Mouse (Mus musculus): ENCODE results near the gene Cd28. TPM values are rescaled to one million over a fixed set of nuclear protein-coding genes. Genes with fewer than 3 reads are reported as not detected.

Cd28 gene
- polyA plus RNA-seq, 1 experiment from 2014 or later = 0.05 TPM

GRCm38 (mm10) chr1:60760475-60760874, 43.9 kb downstream of the Cd28 start:
- H3K4me2 ChIP-seq (ENCODE audit: low read depth, low read length) = no peak overlapping the region
- no peaks in the 10 kb centered on the region for H3K27me3 ChIP-seq (ENCODE audit: insufficient read depth, low read length)
- no peaks in the 10 kb centered on the region for H3K36me3 ChIP-seq (replicated peaks; ENCODE audit: insufficient read depth, low read length)
- H3K9ac ChIP-seq (replicated peaks) = no peak overlapping the region
- H3K4me3 ChIP-seq (ENCODE audit: low read depth, low read length) = no peak overlapping the region
- H3K9me3 ChIP-seq (ENCODE audit: low read length) = no peaks in the 10 kb centered on the region
- WGBS (ENCODE audit: insufficient replicate concordance) = 73% methylated on average over 3 of the region's 3 CpGs
- no peak for DNase-seq
- H3K27ac ChIP-seq (ENCODE audit: low read depth) = no peak overlapping the region
- no peak for ATAC-seq
- TF ChIP-seq CTCF (IDR thresholded peaks at IDR 0.05; ENCODE audit: low read depth) = no peak
- TF ChIP-seq EP300 (IDR thresholded peaks at IDR 0.05; ENCODE audit: low read depth) = no peak
- no peaks in the 10 kb centered on the region for H3K4me1 ChIP-seq (ENCODE audit: insufficient read depth)

- Histone ChIP-seq H3K9ac (replicated peaks) (no peak overlapping the region), H3K9me3 (ENCODE audit: low read length) (no peaks in the 10 kb centered on the region), H3K4me1 (ENCODE audit: insufficient read depth) (no peaks in the 10 kb centered on the region), H3K27me3 (ENCODE audit: insufficient read depth, low read length) (no peaks in the 10 kb centered on the region), H3K27ac (ENCODE audit: low read depth) (no peak overlapping the region), H3K4me3 (ENCODE audit: low read depth, low read length) (no peak overlapping the region), H3K36me3 (replicated peaks; ENCODE audit: insufficient read depth, low read length) (no peaks in the 10 kb centered on the region), H3K4me2 (ENCODE audit: low read depth, low read length) (no peak overlapping the region)
- no peak for DNase-seq
- 89% methylated on average over 3 of the region's 3 CpGs for WGBS (ENCODE audit: insufficient replicate concordance)
- TF ChIP-seq CTCF (IDR thresholded peaks at IDR 0.05; ENCODE audit: low read depth) (no peak), EP300 (IDR thresholded peaks at IDR 0.05; ENCODE audit: low read depth) (no peak)
- no peak for ATAC-seq
These were observed 45.0 kb downstream of the Cd28 start for GRCm38 (mm10) chr1:60761528-60762171.

DNA sequence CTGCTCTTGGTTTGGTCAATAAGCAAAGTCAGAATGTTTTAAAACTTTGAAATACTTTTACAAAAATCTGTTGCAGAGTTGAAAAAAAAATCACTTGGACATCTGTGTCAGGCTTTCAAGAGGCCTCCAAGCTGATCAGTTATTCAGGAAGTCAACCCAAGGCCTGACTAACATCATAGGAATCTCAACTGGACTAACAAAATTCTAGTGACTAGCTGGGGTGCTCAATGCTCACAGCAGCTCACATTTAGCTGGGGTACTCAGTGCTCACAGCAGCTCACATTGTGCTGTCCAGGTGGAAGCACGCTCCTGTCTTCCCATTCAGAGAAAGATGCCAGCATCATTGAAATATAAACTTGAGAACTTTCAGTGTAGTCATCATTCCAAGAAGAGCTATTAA, 45.9 kb downstream of the Cd28 start:
- TF ChIP-seq EP300 (IDR thresholded peaks at IDR 0.05; ENCODE audit: low read depth) = no peak
- TF ChIP-seq CTCF (IDR thresholded peaks at IDR 0.05; ENCODE audit: low read depth) = no peak

DNA sequence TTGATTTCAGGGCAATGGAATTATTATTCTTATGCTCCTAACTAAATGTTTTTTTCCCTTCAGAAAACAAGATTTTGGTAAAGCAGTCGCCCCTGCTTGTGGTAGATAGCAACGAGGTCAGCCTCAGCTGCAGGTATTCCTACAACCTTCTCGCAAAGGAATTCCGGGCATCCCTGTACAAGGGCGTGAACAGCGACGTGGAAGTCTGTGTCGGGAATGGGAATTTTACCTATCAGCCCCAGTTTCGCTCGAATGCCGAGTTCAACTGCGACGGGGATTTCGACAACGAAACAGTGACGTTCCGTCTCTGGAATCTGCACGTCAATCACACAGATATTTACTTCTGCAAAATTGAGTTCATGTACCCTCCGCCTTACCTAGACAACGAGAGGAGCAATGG, 46.3 kb downstream of the Cd28 start:
- Histone ChIP-seq H3K9me3 (ENCODE audit: low read length) (no peaks in the 10 kb centered on the region), H3K4me1 (ENCODE audit: insufficient read depth) (no peaks in the 10 kb centered on the region), H3K4me2 (ENCODE audit: low read depth, low read length) (no peak overlapping the region), H3K4me3 (ENCODE audit: low read depth, low read length) (no peak overlapping the region), H3K27me3 (ENCODE audit: insufficient read depth, low read length) (no peaks in the 10 kb centered on the region), H3K36me3 (replicated peaks; ENCODE audit: insufficient read depth, low read length) (no peaks in the 10 kb centered on the region), H3K27ac (ENCODE audit: low read depth) (no peak overlapping the region), H3K9ac (replicated peaks) (no peak overlapping the region)
- TF ChIP-seq CTCF (IDR thresholded peaks at IDR 0.05; ENCODE audit: low read depth) (no peak), EP300 (IDR thresholded peaks at IDR 0.05; ENCODE audit: low read depth) (no peak)
- WGBS (ENCODE audit: insufficient replicate concordance) = 89% methylated on average over 20 of the region's 20 CpGs
- ATAC-seq (no peak), DNase-seq (no peak)

More for the DNA sequence above, 45.9 kb downstream of the Cd28 start:
- H3K27ac ChIP-seq (ENCODE audit: low read depth) = no peak overlapping the region
- H3K9me3 ChIP-seq (ENCODE audit: low read length) = no peaks in the 10 kb centered on the region
- H3K4me2 ChIP-seq (ENCODE audit: low read depth, low read length) = no peak overlapping the region
- WGBS (ENCODE audit: insufficient replicate concordance) = 76% methylated on average over 1 of the region's 1 CpGs
- no peak for DNase-seq
- no peaks in the 10 kb centered on the region for H3K27me3 ChIP-seq (ENCODE audit: insufficient read depth, low read length)
- H3K9ac ChIP-seq (replicated peaks) = no peak overlapping the region
- no peaks in the 10 kb centered on the region for H3K4me1 ChIP-seq (ENCODE audit: insufficient read depth)
- H3K36me3 ChIP-seq (replicated peaks; ENCODE audit: insufficient read depth, low read length) = no peaks in the 10 kb centered on the region
- H3K4me3 ChIP-seq (ENCODE audit: low read depth, low read length) = no peak overlapping the region
- no peak for ATAC-seq

DNA sequence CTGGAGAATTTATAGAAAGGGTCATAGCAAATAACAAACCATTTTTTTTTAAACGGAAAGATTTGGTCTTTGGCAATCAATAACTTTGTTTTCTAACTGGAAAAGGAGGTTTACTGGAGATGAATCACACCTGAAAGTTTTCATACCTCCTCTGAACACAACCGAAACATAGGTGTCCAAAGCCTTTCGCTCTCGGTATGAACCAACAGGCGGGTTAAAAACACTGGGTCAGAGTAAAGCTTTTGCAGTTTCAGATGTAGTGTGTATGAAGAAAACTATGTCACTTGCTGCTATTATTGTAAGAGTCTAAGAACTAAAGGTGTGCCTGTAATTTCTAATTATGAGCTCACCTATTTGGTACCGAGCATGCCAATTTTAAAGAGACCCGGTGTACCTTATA, 55.2 kb downstream of the Cd28 start:
- Histone ChIP-seq H3K4me1 (ENCODE audit: insufficient read depth) (no peaks in the 10 kb centered on the region), H3K9ac (replicated peaks) (no peak overlapping the region), H3K27ac (ENCODE audit: low read depth) (no peak overlapping the region), H3K9me3 (ENCODE audit: low read length) (no peaks in the 10 kb centered on the region), H3K4me2 (ENCODE audit: low read depth, low read length) (no peak overlapping the region), H3K27me3 (ENCODE audit: insufficient read depth, low read length) (no peaks in the 10 kb centered on the region), H3K36me3 (replicated peaks; ENCODE audit: insufficient read depth, low read length) (no peaks in the 10 kb centered on the region), H3K4me3 (ENCODE audit: low read depth, low read length) (no peak overlapping the region)
- DNase-seq = no peak
- WGBS (ENCODE audit: insufficient replicate concordance) = 82% methylated on average over 7 of the region's 7 CpGs
- ATAC-seq = no peak
- TF ChIP-seq EP300 (IDR thresholded peaks at IDR 0.05; ENCODE audit: low read depth) = no peak

- H3K4me3 ChIP-seq (ENCODE audit: low read depth, low read length) = no peak overlapping the region
- H3K27ac ChIP-seq (ENCODE audit: low read depth) = no peak overlapping the region
- H3K4me2 ChIP-seq (ENCODE audit: low read depth, low read length) = no peak overlapping the region
- no peaks in the 10 kb centered on the region for H3K27me3 ChIP-seq (ENCODE audit: insufficient read depth, low read length)
- H3K9ac ChIP-seq (replicated peaks) = no peak overlapping the region
- WGBS (ENCODE audit: insufficient replicate concordance) = 61% methylated on average over 3 of the region's 3 CpGs
- no peaks in the 10 kb centered on the region for H3K36me3 ChIP-seq (replicated peaks; ENCODE audit: insufficient read depth, low read length)
- H3K9me3 ChIP-seq (ENCODE audit: low read length) = no peaks in the 10 kb centered on the region
- ATAC-seq (no peak), DNase-seq (no peak)
- H3K4me1 ChIP-seq (ENCODE audit: insufficient read depth) = no peaks in the 10 kb centered on the region
- TF ChIP-seq CTCF (IDR thresholded peaks at IDR 0.05; ENCODE audit: low read depth) (no peak), EP300 (IDR thresholded peaks at IDR 0.05; ENCODE audit: low read depth) (no peak)
These were observed 56.6 kb downstream of the Cd28 start for GRCm38 (mm10) chr1:60773231-60773630.

DNA sequence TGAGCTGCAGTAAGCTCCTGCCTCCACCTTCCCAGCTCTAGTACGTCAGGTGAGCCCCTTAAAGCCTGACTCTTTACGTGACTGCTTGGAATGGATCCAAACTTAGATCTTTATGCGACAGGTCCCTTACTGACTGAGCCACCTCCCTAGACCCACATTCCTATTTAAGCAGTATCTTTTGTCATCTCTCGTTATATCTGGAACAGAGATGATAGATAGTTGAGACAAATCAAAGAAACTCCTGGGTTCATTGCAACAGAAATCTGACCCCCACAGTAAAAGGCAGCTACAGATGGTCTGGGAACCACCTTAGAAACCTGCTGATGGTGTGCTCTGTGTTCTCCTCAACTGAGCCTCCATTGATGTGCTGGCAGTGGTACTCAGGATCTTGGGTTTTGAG, 59.6 kb downstream of the Cd28 start:
- Histone ChIP-seq H3K4me3 (ENCODE audit: low read depth, low read length) (no peak overlapping the region), H3K27me3 (ENCODE audit: insufficient read depth, low read length) (no peaks in the 10 kb centered on the region), H3K4me2 (ENCODE audit: low read depth, low read length) (no peak overlapping the region), H3K9me3 (ENCODE audit: low read length) (no peaks in the 10 kb centered on the region), H3K9ac (replicated peaks) (no peak overlapping the region), H3K36me3 (replicated peaks; ENCODE audit: insufficient read depth, low read length) (no peaks in the 10 kb centered on the region), H3K4me1 (ENCODE audit: insufficient read depth) (no peaks in the 10 kb centered on the region), H3K27ac (ENCODE audit: low read depth) (no peak overlapping the region)
- 75% methylated on average over 4 of the region's 4 CpGs for WGBS (ENCODE audit: insufficient replicate concordance)
- ATAC-seq = no peak
- TF ChIP-seq EP300 (IDR thresholded peaks at IDR 0.05; ENCODE audit: low read depth) (no peak), CTCF (IDR thresholded peaks at IDR 0.05; ENCODE audit: low read depth) (no peak)
- no peak for DNase-seq

All from liver, postnatal 0 days (tissue).